Mouse (Mus musculus): Measurements from ENCODE around the gene Dusp16. TPM values are rescaled to one million over a fixed set of nuclear protein-coding genes. Genes with fewer than 3 reads are reported as not detected.

Dusp16 gene
- polyA plus RNA-seq, 1 experiment: 6.5 TPM

DNA sequence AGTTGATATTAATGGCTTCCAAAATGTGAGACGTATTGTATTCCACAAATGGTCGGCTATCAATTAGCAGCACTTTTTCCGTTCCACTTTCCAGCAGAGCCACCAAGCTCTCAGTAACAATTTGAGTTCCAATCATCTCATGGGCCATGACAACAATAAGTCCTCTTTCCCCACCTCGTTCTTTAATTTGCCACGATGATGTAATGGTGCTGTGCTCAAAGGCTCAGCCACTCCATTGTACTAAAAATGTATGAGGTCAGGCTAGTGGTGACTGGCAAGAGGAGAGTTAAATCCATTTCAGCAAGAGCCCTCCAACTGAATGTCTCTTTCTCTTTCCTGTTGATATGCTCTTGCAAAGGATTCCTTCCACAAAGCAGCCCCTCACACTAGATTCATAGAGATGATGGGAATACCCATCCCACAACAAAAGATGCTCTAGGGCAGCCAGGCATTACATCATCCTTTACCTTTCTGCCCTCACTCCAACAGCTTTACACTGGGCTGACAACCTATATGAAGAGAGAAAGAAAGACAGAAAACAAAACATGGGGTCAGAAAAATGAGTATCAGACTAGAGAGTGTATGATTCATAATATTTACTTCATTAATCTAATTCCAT, 31.4 kb downstream of the Dusp16 start:
- Histone ChIP-seq H3K27me3 (ENCODE audit: control insufficient read depth, insufficient read depth, low read length) (no peaks in the 10 kb centered on the region), H3K36me3 (ENCODE audit: control insufficient read depth, insufficient read depth, low read length) (no peaks in the 10 kb centered on the region), H3K27ac (ENCODE audit: insufficient read depth, low read length) (no peak overlapping the region), H3K4me1 (ENCODE audit: control insufficient read depth, insufficient read depth, insufficient read length) (no peaks in the 10 kb centered on the region), H3K4me3 (ENCODE audit: extremely low read depth, insufficient read depth, insufficient read length) (no peak overlapping the region)
- WGBS: 90% methylated on average over 5 of the region's 5 CpGs
- DNase-seq (ENCODE audit: low read depth in 1 of 2, low spot score in 2 of 2): no peak
- TF ChIP-seq CTCF (IDR thresholded peaks at IDR 0.05; ENCODE audit: extremely low read depth, insufficient read depth, insufficient read length, insufficient replicate concordance) (no peak), POLR2A (IDR thresholded peaks at IDR 0.05; ENCODE audit: low read depth, low read length) (no peak)

GRCm38 (mm10) chr6:134756058-134756457, 36.4 kb downstream of the Dusp16 start:
- no peak for TF ChIP-seq POLR2A (IDR thresholded peaks at IDR 0.05; ENCODE audit: low read depth, low read length)
- TF ChIP-seq CTCF (IDR thresholded peaks at IDR 0.05; ENCODE audit: extremely low read depth, insufficient read depth, insufficient read length, insufficient replicate concordance): no peak
- 55% methylated on average over 4 of the region's 4 CpGs for WGBS
- Histone ChIP-seq H3K4me1 (ENCODE audit: control insufficient read depth, insufficient read depth, insufficient read length) (no peaks in the 10 kb centered on the region), H3K4me3 (ENCODE audit: extremely low read depth, insufficient read depth, insufficient read length) (no peak overlapping the region), H3K27me3 (ENCODE audit: control insufficient read depth, insufficient read depth, low read length) (no peaks in the 10 kb centered on the region), H3K36me3 (ENCODE audit: control insufficient read depth, insufficient read depth, low read length) (no peaks in the 10 kb centered on the region; the same call in 1 of the 2 replicates), H3K27ac (ENCODE audit: insufficient read depth, low read length) (no peak overlapping the region)
- DNase-seq (ENCODE audit: low read depth in 1 of 2, low spot score in 2 of 2): no peak

DNA sequence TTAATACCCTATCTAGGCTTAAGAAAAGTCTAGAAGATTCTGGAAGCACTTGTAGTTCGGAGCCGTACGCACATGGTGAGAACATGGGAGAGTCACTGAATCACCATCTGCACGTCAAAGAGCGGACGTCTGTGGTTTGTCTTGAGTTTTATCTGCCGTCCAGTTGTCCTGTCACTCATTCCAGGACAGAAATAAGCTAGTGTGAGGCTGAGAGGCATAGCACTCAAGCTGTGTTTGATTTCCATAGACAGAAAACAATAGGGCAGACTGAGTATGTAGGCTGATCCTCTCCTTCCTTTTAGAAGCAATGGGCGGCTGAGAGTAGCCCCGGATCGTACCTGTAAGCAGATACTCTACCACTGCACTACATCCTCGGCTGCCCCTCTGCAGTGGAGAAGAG, 38.6 kb downstream of the Dusp16 start:
- no peak for DNase-seq (ENCODE audit: low read depth in 1 of 2, low spot score in 2 of 2)
- H3K36me3 ChIP-seq (ENCODE audit: control insufficient read depth, insufficient read depth, low read length): no peaks in the 10 kb centered on the region; the same call in 1 of the 2 replicates
- no peak overlapping the region for H3K4me3 ChIP-seq (ENCODE audit: extremely low read depth, insufficient read depth, insufficient read length)
- no peaks in the 10 kb centered on the region for H3K4me1 ChIP-seq (ENCODE audit: control insufficient read depth, insufficient read depth, insufficient read length)
- TF ChIP-seq CTCF (IDR thresholded peaks at IDR 0.05; ENCODE audit: extremely low read depth, insufficient read depth, insufficient read length, insufficient replicate concordance) (no peak), POLR2A (IDR thresholded peaks at IDR 0.05; ENCODE audit: low read depth, low read length) (no peak)
- no peak overlapping the region for H3K27ac ChIP-seq (ENCODE audit: insufficient read depth, low read length)
- WGBS: 96% methylated on average over 11 of the region's 11 CpGs
- H3K27me3 ChIP-seq (ENCODE audit: control insufficient read depth, insufficient read depth, low read length): no peaks in the 10 kb centered on the region

- H3K4me3 ChIP-seq (ENCODE audit: extremely low read depth, insufficient read depth, insufficient read length): no peak overlapping the region
- no peak for TF ChIP-seq CTCF (IDR thresholded peaks at IDR 0.05; ENCODE audit: extremely low read depth, insufficient read depth, insufficient read length, insufficient replicate concordance)
- TF ChIP-seq POLR2A (IDR thresholded peaks at IDR 0.05; ENCODE audit: low read depth, low read length): no peak
- WGBS: 89% methylated on average over 4 of the region's 4 CpGs
- H3K27me3 ChIP-seq (ENCODE audit: control insufficient read depth, insufficient read depth, low read length): no peaks in the 10 kb centered on the region
- H3K36me3 ChIP-seq (ENCODE audit: control insufficient read depth, insufficient read depth, low read length): no peaks in the 10 kb centered on the region; the same call in 1 of the 2 replicates
- no peak for DNase-seq (ENCODE audit: low read depth in 1 of 2, low spot score in 2 of 2)
- H3K27ac ChIP-seq (ENCODE audit: insufficient read depth, low read length): no peak overlapping the region
- no peaks in the 10 kb centered on the region for H3K4me1 ChIP-seq (ENCODE audit: control insufficient read depth, insufficient read depth, insufficient read length)
Observed at GRCm38 (mm10) chr6:134753412-134753811, 39.0 kb downstream of the Dusp16 start.

GRCm38 (mm10) chr6:134751883-134752647, 40.4 kb downstream of the Dusp16 start:
- H3K36me3 ChIP-seq (ENCODE audit: control insufficient read depth, insufficient read depth, low read length): no peaks in the 10 kb centered on the region; the same call in 1 of the 2 replicates
- H3K4me3 ChIP-seq (ENCODE audit: extremely low read depth, insufficient read depth, insufficient read length): no peak overlapping the region
- DNase-seq (ENCODE audit: low read depth in 1 of 2, low spot score in 2 of 2): peak in 1 of 2 experiments; percentile 4
- H3K27me3 ChIP-seq (ENCODE audit: control insufficient read depth, insufficient read depth, low read length): no peaks in the 10 kb centered on the region
- TF ChIP-seq CTCF (IDR thresholded peaks at IDR 0.05; ENCODE audit: extremely low read depth, insufficient read depth, insufficient read length, insufficient replicate concordance) (no peak), POLR2A (IDR thresholded peaks at IDR 0.05; ENCODE audit: low read depth, low read length) (no peak)
- H3K27ac ChIP-seq (ENCODE audit: insufficient read depth, low read length): no peak overlapping the region
- WGBS: 61% methylated on average over 5 of the region's 5 CpGs
- no peaks in the 10 kb centered on the region for H3K4me1 ChIP-seq (ENCODE audit: control insufficient read depth, insufficient read depth, insufficient read length)

GRCm38 (mm10) chr6:134751087-134751486, 41.3 kb downstream of the Dusp16 start:
- no peaks in the 10 kb centered on the region for H3K27me3 ChIP-seq (ENCODE audit: control insufficient read depth, insufficient read depth, low read length)
- TF ChIP-seq POLR2A (IDR thresholded peaks at IDR 0.05; ENCODE audit: low read depth, low read length): no peak
- no peak for TF ChIP-seq CTCF (IDR thresholded peaks at IDR 0.05; ENCODE audit: extremely low read depth, insufficient read depth, insufficient read length, insufficient replicate concordance)
- 94% methylated on average over 4 of the region's 4 CpGs for WGBS
- no peaks in the 10 kb centered on the region; the same call in 1 of the 2 replicates for H3K36me3 ChIP-seq (ENCODE audit: control insufficient read depth, insufficient read depth, low read length)
- H3K4me3 ChIP-seq (ENCODE audit: extremely low read depth, insufficient read depth, insufficient read length): no peak overlapping the region
- no peak for DNase-seq (ENCODE audit: low read depth in 1 of 2, low spot score in 2 of 2)
- no peaks in the 10 kb centered on the region for H3K4me1 ChIP-seq (ENCODE audit: control insufficient read depth, insufficient read depth, insufficient read length)
- no peak overlapping the region for H3K27ac ChIP-seq (ENCODE audit: insufficient read depth, low read length)

DNA sequence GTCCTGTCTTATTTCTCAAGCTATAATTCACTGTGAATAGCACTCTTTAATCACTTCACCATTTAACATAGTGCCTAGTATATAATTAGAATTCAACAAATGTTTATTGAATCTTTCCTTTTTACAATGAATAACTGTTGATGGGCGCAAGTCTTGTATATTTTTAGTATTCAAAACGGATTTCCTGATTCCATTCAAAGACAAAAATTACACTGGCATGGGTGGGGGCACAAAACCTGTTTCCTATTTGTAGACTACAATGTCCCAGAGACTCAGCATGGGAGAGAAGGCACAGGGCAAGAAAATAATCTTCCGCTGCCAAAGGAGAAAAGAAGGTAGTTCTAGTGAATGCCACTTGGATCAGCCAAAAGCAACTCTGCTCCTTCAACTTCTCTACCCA, 44.3 kb downstream of the Dusp16 start:
- Histone ChIP-seq H3K27me3 (ENCODE audit: control insufficient read depth, insufficient read depth, low read length) (no peaks in the 10 kb centered on the region), H3K36me3 (ENCODE audit: control insufficient read depth, insufficient read depth, low read length) (no peaks in the 10 kb centered on the region; the same call in 1 of the 2 replicates), H3K4me3 (ENCODE audit: extremely low read depth, insufficient read depth, insufficient read length) (no peak overlapping the region), H3K4me1 (ENCODE audit: control insufficient read depth, insufficient read depth, insufficient read length) (no peaks in the 10 kb centered on the region), H3K27ac (ENCODE audit: insufficient read depth, low read length) (no peak overlapping the region)
- no peak for DNase-seq (ENCODE audit: low read depth in 1 of 2, low spot score in 2 of 2)
- 85% methylated on average over 3 of the region's 3 CpGs for WGBS
- TF ChIP-seq POLR2A (IDR thresholded peaks at IDR 0.05; ENCODE audit: low read depth, low read length) (no peak), CTCF (IDR thresholded peaks at IDR 0.05; ENCODE audit: extremely low read depth, insufficient read depth, insufficient read length, insufficient replicate concordance) (no peak)

Data from spleen, adult 2 months (tissue).